Mouse (Mus musculus) bone marrow, adult 2 months (tissue): Measurements from ENCODE around the gene Zfp688.
"Not testable (repeated sequence)": the region's sequence is repeated elsewhere in the genome, so short reads cannot be mapped to it uniquely, and the experiment has no call there.

Source experiments
- CTCF ChIP-seq: fragments of 200-500 bp; IDR thresholded peaks from 2 replicates; pipeline ENCODE4 v1.5.1; 2011; ENCODE audit warnings: low read length, control low read depth; ENCODE audit not compliant: control insufficient read depth, insufficient read depth
- POLR2A ChIP-seq: fragments of 200-500 bp; IDR thresholded peaks from 2 replicates; pipeline ENCODE4 v1.6.1; 2011; ENCODE audit warnings: low read depth, mild to moderate bottlenecking, control low read depth, low read length, borderline replicate concordance; ENCODE audit not compliant: control insufficient read depth

DNA sequence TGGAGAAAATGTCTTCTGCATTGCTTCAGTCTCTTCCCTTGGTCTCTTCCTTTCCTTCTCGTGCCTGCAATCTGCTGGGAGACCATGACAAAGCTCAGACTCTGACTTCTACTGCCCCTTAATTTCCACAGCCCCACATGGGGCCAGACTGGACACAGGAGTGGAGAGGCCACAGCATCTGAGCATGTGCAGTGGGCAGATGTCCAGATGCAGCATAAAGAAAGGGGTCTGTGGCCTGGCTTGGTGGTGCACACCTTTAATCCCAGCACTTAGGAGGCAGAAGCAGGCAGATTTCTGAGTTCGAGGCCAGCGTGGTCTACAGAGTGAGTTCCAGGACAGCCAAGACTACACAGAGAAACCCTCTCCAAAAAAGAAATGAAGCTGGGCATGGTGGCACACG is 36.3 kb downstream of the Zfp688 start:
- not testable (repeated sequence) for TF ChIP-seq CTCF, POLR2A
